Mouse (Mus musculus): ENCODE data around the gene Ldlrad3.

Gene Ldlrad3

GRCm38 (mm10) chr2:101992574-101993310, 193.4 kb downstream of the Ldlrad3 start:
- no peak for DNase-seq

- DNase-seq, result no peak
Observed at GRCm38 (mm10) chr2:101991726-101992125, 194.5 kb downstream of the Ldlrad3 start.

- DNase-seq, result no peak
Observed at GRCm38 (mm10) chr2:101986344-101987087, 199.7 kb downstream of the Ldlrad3 start.

- DNase-seq, result no peak
Observed at GRCm38 (mm10) chr2:101983853-101984543, 202.2 kb downstream of the Ldlrad3 start.

GRCm38 (mm10) chr2:101983082-101983852, 202.9 kb downstream of the Ldlrad3 start:
- DNase-seq, result no peak

GRCm38 (mm10) chr2:101981964-101982498, 204.2 kb downstream of the Ldlrad3 start:
- no peak for DNase-seq

GRCm38 (mm10) chr2:101981211-101981610, 205.0 kb downstream of the Ldlrad3 start:
- no peak for DNase-seq

- no peak for DNase-seq
Observed at GRCm38 (mm10) chr2:101980456-101980947, 205.7 kb downstream of the Ldlrad3 start.

- peak; percentile 58 for DNase-seq
Observed at GRCm38 (mm10) chr2:101978534-101979525, 207.4 kb downstream of the Ldlrad3 start.

- DNase-seq, result no peak
Observed at GRCm38 (mm10) chr2:101976399-101977064, 209.7 kb downstream of the Ldlrad3 start.

- no peak for DNase-seq
Observed at GRCm38 (mm10) chr2:101973810-101974209, 212.4 kb downstream of the Ldlrad3 start.

- no peak for DNase-seq
Observed at GRCm38 (mm10) chr2:101967601-101968000, 218.6 kb downstream of the Ldlrad3 start.

- DNase-seq, result no peak
Observed at GRCm38 (mm10) chr2:101967152-101967551, 219.0 kb downstream of the Ldlrad3 start.

- no peak for DNase-seq
Observed at GRCm38 (mm10) chr2:101966017-101966416, 220.2 kb downstream of the Ldlrad3 start.

GRCm38 (mm10) chr2:101965515-101965914, 220.7 kb downstream of the Ldlrad3 start:
- no peak for DNase-seq

GRCm38 (mm10) chr2:101963367-101963766, 222.8 kb downstream of the Ldlrad3 start:
- DNase-seq, result no peak

- DNase-seq, result no peak
Observed at GRCm38 (mm10) chr2:101962349-101962748, 223.8 kb downstream of the Ldlrad3 start.

- DNase-seq, result no peak
Observed at GRCm38 (mm10) chr2:101961391-101961790, 224.8 kb downstream of the Ldlrad3 start.

- no peak for DNase-seq
Observed at GRCm38 (mm10) chr2:101960658-101961057, 225.5 kb downstream of the Ldlrad3 start.

- DNase-seq, result no peak
Observed at GRCm38 (mm10) chr2:101956125-101956524, 230.1 kb downstream of the Ldlrad3 start.

Data from cerebellum, adult 9-11 months (tissue).